Mouse (Mus musculus) forebrain, embryonic 13.5 days (tissue): ENCODE data around the gene Acot11. TPM values are rescaled to one million over a fixed set of nuclear protein-coding genes. Genes with fewer than 3 reads are reported as not detected.
"Not testable (repeated sequence)": the region's sequence is repeated elsewhere in the genome, so short reads cannot be mapped to it uniquely, and the experiment has no call there.

ENCODE experiments used
- ATAC-seq: fragments of 200-750 bp; cut with Nextera tagmentation; 2 replicates; pipeline ENCODE4 v1.8.0; 2017
- H3K27ac ChIP-seq: fragments of 300-500 bp; sonication (generic); 2 replicates; pipeline ENCODE4 v1.5.1; 2015; ENCODE audit warnings: inconsistent platforms, mild to moderate bottlenecking, moderate library complexity
- H3K27me3 ChIP-seq: fragments of 300-500 bp; sonication (generic); 2 replicates; pipeline ENCODE4 v1.6.1; 2015; ENCODE audit warnings: mild to moderate bottlenecking, inconsistent platforms
- H3K36me3 ChIP-seq: fragments of 300-500 bp; sonication (generic); 2 replicates; pipeline ENCODE4 v1.6.1; 2015; ENCODE audit warnings: mild to moderate bottlenecking, inconsistent platforms; ENCODE audit not compliant: poor library complexity, severe bottlenecking
- H3K4me1 ChIP-seq: fragments of 300-500 bp; sonication (generic); 2 replicates; pipeline ENCODE4 v1.6.1; 2015; ENCODE audit warnings: inconsistent platforms
- H3K4me2 ChIP-seq: fragments of 300-500 bp; sonication (generic); 2 replicates; pipeline ENCODE4 v1.6.1; 2015; ENCODE audit warnings: inconsistent platforms, mild to moderate bottlenecking, moderate library complexity
- H3K4me3 ChIP-seq: fragments of 300-500 bp; sonication (generic); 2 replicates; pipeline ENCODE4 v1.5.1; 2015; ENCODE audit warnings: mild to moderate bottlenecking, inconsistent platforms
- H3K9ac ChIP-seq: fragments of 300-500 bp; sonication (generic); 2 replicates; pipeline ENCODE4 v1.6.1; 2015; ENCODE audit warnings: mild to moderate bottlenecking, inconsistent platforms
- H3K9me3 ChIP-seq: fragments of 300-500 bp; sonication (generic); replicated peaks from 2 replicates; pipeline ENCODE4 v1.6.1; 2016; ENCODE audit warnings: inconsistent platforms
- WGBS: fragments of 180-500 bp; shearing (Covaris S2); methylation state at CpG from one replicate; pipeline ENCODE4 v1.1.7; 2015; 5-methylcytosine and 5-hydroxymethylcytosine counted together
- polyA plus RNA-seq: library from polyadenylated mRNA; unstranded; fragments of >200 nt; fragmentation: Nextera tagmentation; extraction: Ambion mirVana; gene quantifications from 2 replicates; pipeline ENCODE4 v1.2.1, GENCODE M21; 2015

Gene Acot11
- polyA plus RNA-seq, 1 experiment from 2014 or later, result 0.63 TPM

GRCm38 (mm10) chr4:106804201-106804909 lies 443 bp downstream of the Acot11 start:
- Histone ChIP-seq H3K9ac (no peak overlapping the region), H3K27me3 (peaks cover 37% of the 10 kb centered on the region), H3K4me1 (peaks cover 14% of the 10 kb centered on the region), H3K27ac (no peak overlapping the region), H3K9me3 (no peaks in the 10 kb centered on the region), H3K4me2 (peak overlapping the region; percentile 29), H3K4me3 (no peak overlapping the region), H3K36me3 (no peaks in the 10 kb centered on the region)
- WGBS, result 41% methylated on average over 16 of the region's 16 CpGs
- no peak for ATAC-seq

- no peak overlapping the region for H3K9ac ChIP-seq
- H3K9me3 ChIP-seq, result no peaks in the 10 kb centered on the region
- H3K4me3 ChIP-seq, result no peak overlapping the region
- no peaks in the 10 kb centered on the region for H3K36me3 ChIP-seq
- H3K27me3 ChIP-seq, result peaks cover 42% of the 10 kb centered on the region
- WGBS, result 84% methylated on average over 4 of the region's 4 CpGs
- H3K4me1 ChIP-seq, result peaks cover 14% of the 10 kb centered on the region
- H3K27ac ChIP-seq, result no peak overlapping the region
- H3K4me2 ChIP-seq, result no peak overlapping the region
- ATAC-seq, result no peak
Measured at GRCm38 (mm10) chr4:106803781-106804180, 1.0 kb downstream of the Acot11 start.

- 4% methylated on average over 15 of the region's 15 CpGs for WGBS
- no peaks in the 10 kb centered on the region for H3K9me3 ChIP-seq
- H3K36me3 ChIP-seq, result no peaks in the 10 kb centered on the region
Measured at GRCm38 (mm10) chr4:106799772-106800336, 4.9 kb downstream of the Acot11 start.

GRCm38 (mm10) chr4:106798908-106799546 lies 5.8 kb downstream of the Acot11 start:
- peaks cover 7% of the 10 kb centered on the region for H3K4me1 ChIP-seq
- no peak overlapping the region for H3K9ac ChIP-seq
- no peak overlapping the region for H3K4me2 ChIP-seq
- H3K27ac ChIP-seq, result no peak overlapping the region
- 77% methylated on average over 10 of the region's 10 CpGs for WGBS
- no peak for ATAC-seq
- H3K27me3 ChIP-seq, result peaks cover 25% of the 10 kb centered on the region
- no peaks in the 10 kb centered on the region for H3K36me3 ChIP-seq
- H3K4me3 ChIP-seq, result no peak overlapping the region
- no peaks in the 10 kb centered on the region for H3K9me3 ChIP-seq

More at GRCm38 (mm10) chr4:106799772-106800336, 4.9 kb downstream of the Acot11 start:
- peaks cover 34% of the 10 kb centered on the region for H3K27me3 ChIP-seq
- H3K9ac ChIP-seq, result no peak overlapping the region
- peak overlapping the region; percentile 41 for H3K4me2 ChIP-seq
- peak; percentile 55 for ATAC-seq
- no peak overlapping the region for H3K27ac ChIP-seq
- no peak overlapping the region; the same call in 1 of the 2 replicates for H3K4me3 ChIP-seq
- H3K4me1 ChIP-seq, result peaks cover 11% of the 10 kb centered on the region

GRCm38 (mm10) chr4:106795289-106795688 lies 9.5 kb downstream of the Acot11 start:
- ATAC-seq, result no peak
- Histone ChIP-seq H3K4me2 (no peak overlapping the region), H3K27me3 (peaks cover 13% of the 10 kb centered on the region; the same call in 1 of the 2 replicates), H3K4me3 (no peak overlapping the region), H3K36me3 (no peaks in the 10 kb centered on the region), H3K9ac (no peak overlapping the region), H3K4me1 (peaks cover 7% of the 10 kb centered on the region), H3K27ac (no peak overlapping the region), H3K9me3 (no peaks in the 10 kb centered on the region)
- 87% methylated on average over 2 of the region's 2 CpGs for WGBS

GRCm38 (mm10) chr4:106794247-106794646 lies 10.6 kb downstream of the Acot11 start:
- 89% methylated on average over 7 of the region's 7 CpGs for WGBS
- Histone ChIP-seq H3K4me1 (peaks cover 7% of the 10 kb centered on the region; the same call in 1 of the 2 replicates), H3K4me2 (no peak overlapping the region), H3K27ac (no peak overlapping the region), H3K9me3 (no peaks in the 10 kb centered on the region), H3K9ac (no peak overlapping the region), H3K4me3 (no peak overlapping the region), H3K27me3 (peaks cover 8% of the 10 kb centered on the region; the same call in 1 of the 2 replicates), H3K36me3 (no peaks in the 10 kb centered on the region)
- no peak for ATAC-seq

- H3K4me1 ChIP-seq, H3K4me2 ChIP-seq: not testable (repeated sequence)
- 93% methylated on average over 9 of the region's 9 CpGs for WGBS
Measured at GRCm38 (mm10) chr4:106793826-106794225, 11.0 kb downstream of the Acot11 start.

GRCm38 (mm10) chr4:106792276-106792675 lies 12.5 kb downstream of the Acot11 start:
- 0 out of 2 replicates have a peak, but pooled peaks cover 2% of the 10 kb centered on the region for H3K27me3 ChIP-seq
- no peaks in the 10 kb centered on the region for H3K9me3 ChIP-seq
- no peak overlapping the region for H3K4me2 ChIP-seq
- H3K36me3 ChIP-seq, result no peaks in the 10 kb centered on the region
- H3K9ac ChIP-seq, result no peak overlapping the region
- no peak for ATAC-seq
- no peak overlapping the region for H3K4me3 ChIP-seq
- H3K27ac ChIP-seq, result no peak overlapping the region
- peaks cover 7% of the 10 kb centered on the region; the same call in 1 of the 2 replicates for H3K4me1 ChIP-seq

More at GRCm38 (mm10) chr4:106793826-106794225, 11.0 kb downstream of the Acot11 start:
- H3K9ac ChIP-seq, H3K4me3 ChIP-seq, ATAC-seq, H3K27ac ChIP-seq, H3K9me3 ChIP-seq, H3K36me3 ChIP-seq, H3K27me3 ChIP-seq: not testable (repeated sequence)

GRCm38 (mm10) chr4:106790938-106791337 lies 13.9 kb downstream of the Acot11 start:
- Histone ChIP-seq H3K9ac (no peak overlapping the region), H3K9me3 (no peaks in the 10 kb centered on the region), H3K4me2 (no peak overlapping the region), H3K36me3 (no peaks in the 10 kb centered on the region), H3K4me3 (no peak overlapping the region), H3K4me1 (peaks cover 18% of the 10 kb centered on the region), H3K27me3 (0 out of 2 replicates have a peak, but pooled peaks cover 2% of the 10 kb centered on the region), H3K27ac (no peak overlapping the region)
- no peak for ATAC-seq
- WGBS, result 88% methylated on average over 1 of the region's 1 CpGs

GRCm38 (mm10) chr4:106790218-106790617 lies 14.6 kb downstream of the Acot11 start:
- not testable (repeated sequence) for H3K9me3 ChIP-seq, H3K36me3 ChIP-seq, H3K4me2 ChIP-seq, ATAC-seq, H3K27me3 ChIP-seq, H3K4me3 ChIP-seq, H3K9ac ChIP-seq, H3K27ac ChIP-seq
- 83% methylated on average over 5 of the region's 5 CpGs for WGBS
- H3K4me1 ChIP-seq, result peaks cover 26% of the 10 kb centered on the region

- H3K27me3 ChIP-seq, result 0 out of 2 replicates have a peak, but pooled peaks cover 2% of the 10 kb centered on the region
- no peak overlapping the region for H3K4me2 ChIP-seq
- no peak overlapping the region for H3K27ac ChIP-seq
- peaks cover 29% of the 10 kb centered on the region for H3K4me1 ChIP-seq
- H3K9ac ChIP-seq, result no peak overlapping the region
- no peak for ATAC-seq
- H3K9me3 ChIP-seq, result no peaks in the 10 kb centered on the region
- H3K36me3 ChIP-seq, result no peaks in the 10 kb centered on the region
- H3K4me3 ChIP-seq, result no peak overlapping the region
- 62% methylated on average over 9 of the region's 9 CpGs for WGBS
Measured at GRCm38 (mm10) chr4:106789705-106790104, 15.1 kb downstream of the Acot11 start.

- Histone ChIP-seq H3K4me2 (no peak overlapping the region), H3K9me3 (no peaks in the 10 kb centered on the region), H3K27ac (no peak overlapping the region), H3K4me3 (no peak overlapping the region), H3K9ac (no peak overlapping the region), H3K27me3 (0 out of 2 replicates have a peak, but pooled peaks cover 2% of the 10 kb centered on the region), H3K4me1 (peaks cover 29% of the 10 kb centered on the region), H3K36me3 (no peaks in the 10 kb centered on the region)
- 85% methylated on average over 11 of the region's 11 CpGs for WGBS
- no peak for ATAC-seq
Measured at GRCm38 (mm10) chr4:106788627-106789026, 16.2 kb downstream of the Acot11 start.
